Mouse (Mus musculus) gastrocnemius, adult 2 months (tissue): ENCODE measurements at regions not wholly inside any gene's neighbourhood (a gene's known extent, or its start where the extent isn't known, plus 50 kb on each side); places are given as distances from the start of the nearest gene placed in this dataset.

ENCODE experiments used
- DNase-seq: peaks from one replicate; pipeline ENCODE4 v3.0.0; 2022
- H3K27ac ChIP-seq: fragments of 200-600 bp; 2 replicates; pipeline ENCODE4 v1.8.1; 2022; ENCODE audit warnings: mild to moderate bottlenecking
- H3K4me3 ChIP-seq: fragments of 200-600 bp; 2 replicates; pipeline ENCODE4 v1.8.1; 2022; ENCODE audit warnings: mild to moderate bottlenecking, moderate library complexity
- CTCF ChIP-seq: fragments of 200-600 bp; IDR thresholded peaks from 2 replicates; pipeline ENCODE4 v1.8.1; 2022; ENCODE audit warnings: antibody characterized with exemption, mild to moderate bottlenecking, moderate library complexity
- intact Hi-C: fragments of 180-260 bp; cut with DNase I; formaldehyde crosslinking; loops from one replicate; pipeline ENCODE4 v1.15.1; 2025

DNA sequence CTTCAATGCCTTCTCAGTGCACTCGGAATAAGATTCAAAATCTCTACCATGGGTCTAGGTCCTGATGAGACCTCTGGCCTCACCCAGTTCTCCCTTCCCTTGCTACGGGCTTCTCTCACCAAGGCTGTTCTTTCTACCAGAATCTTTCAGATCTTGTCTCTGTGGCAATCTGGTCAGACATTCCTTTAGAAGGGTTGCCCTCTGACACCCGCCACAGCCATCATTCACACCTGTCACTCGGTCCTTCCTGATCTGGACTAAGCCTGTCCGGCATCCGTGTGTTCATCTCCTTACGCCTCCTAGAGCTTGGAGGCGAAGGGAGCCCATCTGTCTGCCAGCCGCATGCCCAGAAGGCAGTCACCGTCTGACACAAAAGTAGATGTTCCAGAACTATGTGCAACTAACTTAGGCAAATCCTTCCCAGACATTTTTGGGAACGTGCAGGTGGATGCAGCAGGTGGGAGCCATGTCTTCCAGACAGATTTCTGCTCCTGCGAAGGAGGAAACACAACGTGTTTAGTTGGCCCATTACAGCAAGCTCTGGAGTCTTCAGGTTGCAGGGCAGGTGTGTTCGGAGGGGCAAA is 77.7 kb downstream of the Fam76b start:
- intact Hi-C loops: no loop called here
- H3K27ac ChIP-seq: no peak overlapping the region
- no peak overlapping the region for H3K4me3 ChIP-seq
- TF ChIP-seq CTCF: no peak
- no peak for DNase-seq

DNA sequence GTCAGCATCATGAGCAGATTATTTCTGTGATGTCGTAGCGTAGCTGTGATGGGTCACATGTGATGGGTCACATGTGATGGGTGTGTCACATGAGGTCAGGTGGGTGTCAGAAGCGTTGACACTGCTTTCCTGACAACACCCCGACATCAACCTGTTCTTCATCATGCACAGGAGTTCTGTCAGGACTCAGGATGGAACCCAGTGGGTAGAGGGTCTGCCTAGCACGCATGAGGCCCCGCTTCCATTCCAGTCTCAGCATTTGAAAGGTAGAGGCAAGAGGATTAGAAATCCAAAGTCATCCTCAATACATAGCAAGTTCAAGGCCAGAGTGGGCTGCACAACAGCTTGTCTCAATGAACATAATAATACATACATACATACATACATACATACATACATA is 79.2 kb downstream of the Fam76b start:
- no peak overlapping the region for H3K4me3 ChIP-seq
- DNase-seq: no peak
- H3K27ac ChIP-seq: no peak overlapping the region
- no peak for TF ChIP-seq CTCF
- intact Hi-C loops: no loop called here

DNA sequence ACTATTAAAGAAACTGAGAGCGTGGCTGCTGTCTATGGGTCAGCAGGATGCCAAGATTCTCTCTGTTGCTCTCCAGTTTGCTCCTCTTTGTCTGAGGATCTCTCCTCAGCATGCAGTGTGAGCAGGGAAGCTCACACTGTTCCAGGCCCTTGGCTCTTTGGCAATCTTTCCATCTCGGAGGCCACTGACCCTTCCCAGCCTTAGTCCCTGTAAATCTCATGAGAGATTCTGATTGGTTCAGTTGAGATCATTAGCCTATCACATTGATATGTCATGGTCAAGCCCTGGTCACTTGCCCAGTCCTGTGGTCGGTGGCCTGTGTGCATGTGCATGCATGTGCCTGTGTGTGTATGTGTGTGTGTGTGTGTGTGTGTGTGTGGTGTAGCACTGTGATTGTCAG is 82.1 kb downstream of the Fam76b start:
- DNase-seq: no peak
- TF ChIP-seq CTCF: no peak

DNA sequence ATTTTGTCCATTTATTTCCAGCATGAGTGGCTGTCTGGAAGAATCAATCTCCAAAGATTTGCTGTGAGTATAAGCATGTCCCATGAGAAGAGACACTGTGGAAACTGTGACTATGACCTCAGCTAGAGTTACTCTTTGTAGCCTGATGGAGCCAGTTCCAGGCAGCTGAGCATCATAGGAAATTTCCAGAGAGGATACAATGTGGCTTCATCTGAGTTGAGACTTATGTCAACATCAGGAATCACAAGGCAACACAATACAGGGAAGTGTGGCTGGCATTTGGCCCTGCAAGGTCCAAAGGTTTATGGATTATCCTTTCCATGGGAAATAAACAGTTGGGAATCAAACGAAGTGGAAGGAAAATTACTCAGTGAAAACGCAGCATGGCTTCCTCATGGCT is 82.6 kb downstream of the Fam76b start:
- DNase-seq: no peak
- no peak for TF ChIP-seq CTCF
- no peak overlapping the region for H3K4me3 ChIP-seq
- no peak overlapping the region for H3K27ac ChIP-seq
- intact Hi-C loops: no loop called here

More for the DNA sequence above, 82.1 kb downstream of the Fam76b start:
- Histone ChIP-seq H3K4me3 (no peak overlapping the region), H3K27ac (no peak overlapping the region)
- intact Hi-C loops: no loop called here

DNA sequence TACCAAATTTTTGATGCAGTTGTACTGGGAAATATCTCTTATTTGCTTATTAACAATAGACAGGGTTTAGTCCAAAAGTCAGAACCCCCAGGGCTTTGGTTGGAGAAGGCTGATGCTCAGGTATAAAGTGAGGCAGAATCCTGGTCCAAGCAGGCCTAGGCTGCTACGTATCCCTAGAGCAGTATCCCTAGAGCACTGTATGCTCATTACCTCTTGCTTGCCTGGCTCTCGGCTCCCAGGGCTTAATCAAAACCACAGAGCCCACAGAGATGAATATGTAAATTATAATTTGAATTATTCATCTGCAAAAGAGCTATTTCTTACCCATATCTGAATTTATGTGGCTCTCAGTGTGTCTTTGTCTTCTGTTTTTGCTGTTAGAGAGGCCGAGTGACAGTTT is 85.9 kb downstream of the Fam76b start:
- no peak overlapping the region for H3K27ac ChIP-seq
- intact Hi-C loops: no loop called here
- no peak for DNase-seq
- no peak overlapping the region for H3K4me3 ChIP-seq
- TF ChIP-seq CTCF: no peak

DNA sequence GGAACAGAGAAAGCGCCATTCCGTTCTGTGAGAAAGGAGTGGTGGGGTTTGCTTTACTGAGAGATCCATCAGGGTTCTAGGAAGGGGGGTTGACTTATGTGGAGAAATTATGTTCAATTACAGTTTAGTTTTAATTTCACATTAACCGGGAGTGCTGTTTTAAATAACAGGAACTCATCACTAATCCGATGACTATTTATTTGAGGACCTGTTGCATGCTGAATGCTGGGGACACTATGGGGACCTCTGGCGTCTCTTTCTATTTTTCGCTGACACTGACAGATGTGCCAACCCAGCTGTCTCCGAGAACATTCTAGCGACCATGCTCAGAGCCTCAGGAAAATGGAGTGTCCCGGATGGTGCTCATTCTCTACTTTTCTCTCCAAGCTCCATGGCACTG is 86.6 kb downstream of the Fam76b start:
- TF ChIP-seq CTCF: no peak
- intact Hi-C loops: no loop called here
- DNase-seq: no peak

DNA sequence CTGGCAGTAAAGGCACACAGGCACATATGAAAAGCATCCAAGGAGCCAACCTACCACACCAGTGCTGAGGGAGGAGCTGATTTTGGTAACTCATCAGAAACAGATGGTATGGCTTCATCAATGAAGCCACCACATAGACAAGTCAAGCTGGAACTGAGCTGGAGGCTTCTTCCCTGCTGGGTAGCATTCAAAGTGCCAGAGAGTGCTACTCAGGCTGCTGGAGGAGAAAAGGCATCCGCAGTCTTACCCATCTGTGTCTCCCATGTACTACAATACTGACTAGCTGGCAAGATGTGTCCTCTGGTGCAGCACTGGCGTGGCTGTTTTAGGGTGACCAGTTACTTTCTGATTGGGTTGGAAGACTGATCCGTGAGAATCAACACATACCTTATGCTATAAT is 87.3 kb downstream of the Fam76b start:
- H3K27ac ChIP-seq: no peak overlapping the region
- no peak for DNase-seq
- no peak for TF ChIP-seq CTCF
- intact Hi-C loops: no loop called here
- H3K4me3 ChIP-seq: no peak overlapping the region

More for the DNA sequence above, 86.6 kb downstream of the Fam76b start:
- no peak overlapping the region for H3K27ac ChIP-seq
- H3K4me3 ChIP-seq: no peak overlapping the region

DNA sequence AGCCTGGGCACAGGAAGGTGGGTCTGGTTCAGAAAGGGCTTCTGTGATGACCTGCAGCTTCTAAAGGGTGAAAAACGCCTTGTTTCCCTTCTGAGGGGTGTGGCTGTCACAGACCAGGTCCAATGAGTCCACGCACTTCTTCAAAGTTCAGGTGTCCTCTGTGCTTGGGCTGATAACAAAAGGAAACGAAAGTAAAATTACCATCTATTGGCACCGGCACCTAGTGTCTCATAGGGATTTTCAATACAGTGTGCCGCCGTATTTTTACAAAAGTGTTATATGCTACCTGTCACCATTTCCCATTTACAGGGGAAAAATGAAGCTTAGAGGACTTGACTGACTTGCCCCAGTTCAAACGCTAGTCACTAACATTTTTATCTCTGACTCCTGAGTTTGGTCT is 89.3 kb downstream of the Fam76b start:
- no peak for TF ChIP-seq CTCF
- H3K4me3 ChIP-seq: no peak overlapping the region
- intact Hi-C loops: no loop called here
- no peak overlapping the region for H3K27ac ChIP-seq
- no peak for DNase-seq

DNA sequence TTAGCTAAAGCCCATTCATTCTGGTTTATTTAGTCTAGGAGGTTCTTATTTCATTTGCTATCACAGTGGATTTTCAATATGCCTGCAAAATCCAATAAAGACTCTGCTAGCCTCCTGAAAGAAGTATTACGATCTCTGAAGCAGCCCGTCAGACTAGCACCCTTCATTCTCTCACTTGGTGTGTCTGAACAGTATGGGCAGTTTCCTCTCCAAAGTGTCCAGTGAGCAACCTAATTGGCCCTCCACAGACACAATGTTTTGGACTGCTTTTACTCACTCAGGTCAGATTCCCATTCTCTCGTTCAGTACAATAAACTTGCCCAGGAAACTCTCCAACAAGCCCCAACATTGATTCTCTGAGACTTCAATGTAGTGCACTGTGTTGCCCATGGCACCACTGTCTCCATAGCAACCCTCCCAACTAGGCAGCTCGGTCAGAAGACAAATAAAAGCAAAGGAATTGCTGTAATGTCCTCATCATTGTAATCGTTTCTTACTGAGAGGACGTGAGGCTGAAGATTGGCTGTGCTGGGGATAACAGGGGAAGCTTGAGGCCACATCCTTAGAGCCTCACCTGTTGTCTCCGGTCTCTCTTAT is 91.2 kb downstream of the Fam76b start:
- DNase-seq: no peak
- no peak for TF ChIP-seq CTCF
- Histone ChIP-seq H3K4me3 (no peak overlapping the region), H3K27ac (no peak overlapping the region)
- intact Hi-C loops: no loop called here

DNA sequence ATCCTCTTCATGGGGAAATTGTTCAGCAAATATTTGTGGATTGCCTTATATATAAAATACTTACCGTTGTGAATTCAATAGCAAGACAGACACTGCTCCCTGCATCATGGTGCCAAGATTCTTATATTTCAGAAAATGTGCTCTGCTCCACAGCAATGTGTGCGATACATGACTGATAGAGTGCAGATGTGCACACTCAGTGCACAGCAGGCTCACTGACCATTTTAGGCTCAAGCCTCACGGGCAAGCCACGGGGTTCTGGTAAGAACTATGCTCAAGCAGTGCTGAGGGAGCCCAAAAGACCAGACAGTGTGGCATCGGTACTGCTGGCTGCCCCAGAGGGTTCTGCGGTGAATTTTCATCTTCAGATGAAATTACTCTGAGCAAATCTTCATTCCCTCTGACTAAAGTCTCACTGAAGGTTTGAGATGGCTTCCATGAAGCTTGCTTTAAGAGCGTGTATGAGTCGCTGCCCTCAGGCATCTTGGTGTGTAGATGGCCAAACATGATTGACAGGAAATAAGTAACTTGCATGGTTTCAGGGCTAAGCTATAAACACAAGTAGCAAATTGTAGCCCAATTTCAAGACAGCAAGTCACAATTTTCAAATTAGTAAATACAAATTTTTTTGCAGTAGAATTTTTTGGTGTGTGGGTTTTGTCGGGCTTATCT is 92.4 kb downstream of the Fam76b start:
- no peak for TF ChIP-seq CTCF
- Histone ChIP-seq H3K27ac (no peak overlapping the region), H3K4me3 (no peak overlapping the region)
- intact Hi-C loops: no loop called here
- no peak for DNase-seq

DNA sequence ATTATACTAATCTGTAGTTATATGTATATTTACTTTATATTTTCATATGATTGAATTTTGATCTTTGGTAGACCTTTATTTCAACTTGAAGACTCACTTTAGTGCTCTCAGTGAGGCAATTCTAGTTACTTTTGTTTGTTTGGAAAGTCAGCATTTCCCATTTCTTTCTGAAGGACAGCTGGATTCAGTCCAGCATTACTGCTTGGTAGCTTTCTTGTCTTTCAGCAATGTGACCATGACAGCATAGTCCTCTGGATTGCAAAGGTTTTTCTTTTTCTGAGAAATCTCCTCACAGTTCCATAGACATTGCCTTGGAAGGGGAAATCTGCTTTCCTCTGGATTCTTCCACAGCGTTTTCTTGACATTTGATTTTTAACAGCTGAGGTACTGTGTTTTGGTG is 93.1 kb downstream of the Fam76b start:
- DNase-seq: no peak
- TF ChIP-seq CTCF: no peak
- Histone ChIP-seq H3K27ac (no peak overlapping the region), H3K4me3 (no peak overlapping the region)
- intact Hi-C loops: no loop called here

DNA sequence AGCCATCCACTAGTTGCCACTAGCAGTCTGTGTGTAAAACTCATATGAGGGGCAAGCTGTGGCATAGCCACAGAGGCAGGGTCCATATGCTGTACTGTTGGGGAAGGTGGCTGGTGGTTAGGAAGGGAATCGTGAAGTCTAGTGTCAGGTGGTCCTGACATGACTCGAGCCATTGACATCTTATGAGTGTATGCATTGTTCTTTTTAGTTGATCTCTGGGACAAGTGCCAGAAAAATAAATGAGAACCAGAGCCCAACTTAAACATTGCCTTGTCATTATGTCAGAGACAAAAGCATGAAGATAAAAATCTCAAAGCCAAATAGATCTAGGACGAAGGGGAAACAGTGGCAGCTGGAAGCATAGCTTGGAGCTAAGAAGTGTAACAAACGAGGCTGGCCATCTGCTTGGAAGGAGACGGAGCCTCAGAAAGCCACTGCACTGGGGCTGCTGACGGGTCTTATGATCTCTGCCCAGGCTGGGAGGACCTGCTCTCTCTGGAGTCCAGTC is 104.5 kb downstream of the Fam76b start:
- intact Hi-C loops: no loop called here
- H3K4me3 ChIP-seq: no peak overlapping the region
- DNase-seq: no peak
- TF ChIP-seq CTCF: no peak
- H3K27ac ChIP-seq: no peak overlapping the region

DNA sequence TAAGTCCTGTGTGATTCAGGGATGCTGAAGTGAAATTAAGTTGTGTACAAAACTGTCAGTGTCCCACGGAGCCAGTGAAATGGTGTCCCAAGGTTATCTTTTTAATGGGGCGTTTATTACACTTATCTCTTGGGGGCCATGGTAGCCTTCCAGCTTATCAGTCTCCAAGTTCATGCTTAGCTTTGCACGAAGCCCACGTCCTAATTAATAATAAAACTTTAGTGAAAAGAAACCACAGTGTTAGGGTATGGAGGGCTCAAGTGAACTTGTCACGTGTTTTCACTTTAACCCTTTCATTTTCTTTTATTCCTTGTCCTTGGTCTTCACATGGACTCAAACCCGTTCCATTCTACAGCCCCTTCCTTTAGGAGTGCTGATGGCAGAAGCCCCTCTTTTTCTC is 105.9 kb downstream of the Fam76b start:
- Histone ChIP-seq H3K4me3 (no peak overlapping the region), H3K27ac (no peak overlapping the region)
- TF ChIP-seq CTCF: no peak
- intact Hi-C loops: no loop called here
- no peak for DNase-seq

DNA sequence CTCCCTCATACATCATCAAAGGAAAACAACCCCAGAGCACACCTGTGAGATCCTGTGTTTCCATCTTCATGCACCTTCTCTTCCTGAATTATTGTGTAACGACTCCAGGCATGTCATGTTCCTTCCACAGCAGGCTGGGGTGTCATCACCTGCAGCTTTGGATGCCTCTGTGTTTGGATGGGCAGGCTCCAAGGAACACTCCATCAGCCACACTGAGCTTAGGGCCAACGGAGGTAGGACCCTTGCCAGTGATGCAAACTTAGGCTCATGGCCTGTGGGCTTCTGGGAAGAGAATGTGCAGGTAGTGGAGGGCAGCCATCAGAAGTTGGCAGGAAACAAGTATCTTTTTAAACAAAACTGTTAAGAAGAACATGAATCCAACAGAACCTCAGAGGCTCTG is 109.8 kb downstream of the Fam76b start:
- intact Hi-C loops: no loop called here
- no peak overlapping the region for H3K27ac ChIP-seq
- no peak for DNase-seq
- TF ChIP-seq CTCF: no peak
- no peak overlapping the region for H3K4me3 ChIP-seq
